ENCODE assay signal across 9 mouse cellular contexts in genomic region chr8:70283136-70284077, GRCm38 (mm10). TPM values are rescaled to one million over a fixed set of nuclear protein-coding genes. Genes with fewer than 3 reads are reported as not detected.
DNase-seq lines count a peak whose midpoint lies in the region; ATAC-seq lines count a peak whose summit lies in the region.
"Had no signal": no experiment of that assay in that cellular context is flagged by ENCODE, and none has a peak within 500 bp of the region (broad histone marks: within the 10 kb centered on the region; RNA-seq: fewer than 3 reads in every experiment).

No protein-coding gene starts in this region.

- peaks cover 15% of the 10 kb centered on the region for H3K36me3 ChIP-seq in hindbrain, embryonic 11.5 days (ENCODE audit: control insufficient read depth, insufficient read depth, low read length)
- peaks cover 30% of the 10 kb centered on the region for H3K36me3 ChIP-seq in liver, embryonic 13.5 days

- H3K4me1 ChIP-seq in hindbrain, embryonic 11.5 days (replicated peaks; ENCODE audit: control insufficient read depth, insufficient read depth, low read length) = peaks cover 5% of the 10 kb centered on the region; the same call in 1 of the 2 replicates
- H3K4me1 ChIP-seq in liver, embryonic 13.5 days (replicated peaks) = peaks cover 42% of the 10 kb centered on the region

- ATAC-seq in hindbrain, embryonic 11.5 days (ENCODE audit: low FRiP score) = peak; percentile 74
- ATAC-seq in liver, embryonic 13.5 days (ENCODE audit: low read depth) = peak; percentile 49; the same call in 1 of the 2 replicates

- peak overlapping the region; percentile 83 for H3K4me2 ChIP-seq in hindbrain, embryonic 11.5 days (replicated peaks; ENCODE audit: low read depth, low read length)
- H3K4me2 ChIP-seq in liver, embryonic 13.5 days = peak overlapping the region; percentile 97

- H3K4me3 ChIP-seq in hindbrain, embryonic 11.5 days (ENCODE audit: low read depth, low read length) = peak overlapping the region; percentile 91
- peak overlapping the region; percentile 72 for H3K4me3 ChIP-seq in liver, embryonic 13.5 days (replicated peaks)

- H3K9me3 ChIP-seq in hindbrain, embryonic 11.5 days (ENCODE audit: control insufficient read depth, low read length) = no peaks in the 10 kb centered on the region
- peaks cover 7% of the 10 kb centered on the region; the same call in 1 of the 2 replicates for H3K9me3 ChIP-seq in liver, embryonic 13.5 days (replicated peaks)

- peak; percentile 41 for DNase-seq in adrenal gland, postnatal 25 days
- DNase-seq in adrenal gland, adult 18-20 months (ENCODE audit: low spot score in 2 of 2) = no peak
- peak; percentile 38 to 58 for DNase-seq in urinary bladder, adult 18-20 months (ENCODE audit: low spot score in 2 of 2)
- DNase-seq in urinary bladder, postnatal 10 days (ENCODE audit: low spot score) = no peak
- DNase-seq in hindbrain, embryonic 11.5 days (ENCODE audit: low spot score) = peak; percentile 54
- DNase-seq in liver, embryonic 13.5 days = no peak
- peak; percentile 19 for DNase-seq in retina, embryonic 14.5 days (ENCODE audit: low spot score)
- no peak for DNase-seq in thymus, postnatal 4 days

- no peaks in the 10 kb centered on the region for H3K27me3 ChIP-seq in hindbrain, embryonic 11.5 days (ENCODE audit: control insufficient read depth, insufficient read depth, low read length)
- peaks cover 10% of the 10 kb centered on the region; the same call in 1 of the 2 replicates for H3K27me3 ChIP-seq in liver, embryonic 13.5 days

- H3K9ac ChIP-seq in hindbrain, embryonic 11.5 days (ENCODE audit: low read depth, low read length) = peak overlapping the region; percentile 98
- peak overlapping the region; percentile 84 for H3K9ac ChIP-seq in liver, embryonic 13.5 days

- under 1% methylated on average over 52 of the region's 55 CpGs for WGBS in hindbrain, embryonic 11.5 days
- 2% methylated on average over 51 of the region's 55 CpGs for WGBS in liver, embryonic 13.5 days (ENCODE audit: insufficient replicate concordance)

- peak overlapping the region; percentile 68; the same call in 1 of the 2 replicates for H3K27ac ChIP-seq in hindbrain, embryonic 11.5 days (ENCODE audit: low read depth, low read length)
- H3K27ac ChIP-seq in liver, embryonic 13.5 days = peak overlapping the region; percentile 66

RNA-seq across cellular contexts. Expression of gene Homer3, which starts 0.8 kb away (rescaled TPM):
- total RNA-seq in adrenal gland, postnatal 25 days (2021) = 20.2 and 23.0 TPM in 2 replicates
- total RNA-seq in adrenal gland, adult 18-20 months (2021) = 10 to 100 TPM; 18.5 to 19.8 TPM
- 50.4 and 51.6 TPM in 2 replicates for polyA plus RNA-seq in hindbrain, embryonic 11.5 days (2014; fragmentation: Nextera tagmentation; extraction: Ambion mirVana)
- polyA plus RNA-seq in liver, embryonic 13.5 days (2015; fragmentation: Nextera tagmentation; extraction: Ambion mirVana) = 8.6 and 9.4 TPM in 2 replicates

RNA-seq across cellular contexts. Expression of gene Ddx49, which starts 18.9 kb away (rescaled TPM):
- total RNA-seq in adrenal gland, postnatal 25 days (2021) = 50.1 and 64.7 TPM in 2 replicates
- total RNA-seq in adrenal gland, adult 18-20 months (2021) = 10 to 100 TPM; 63.9 to 70.5 TPM
- polyA plus RNA-seq in hindbrain, embryonic 11.5 days (2014; fragmentation: Nextera tagmentation; extraction: Ambion mirVana) = 43.3 and 50.1 TPM in 2 replicates
- polyA plus RNA-seq in liver, embryonic 13.5 days (2015; fragmentation: Nextera tagmentation; extraction: Ambion mirVana) = 32.4 and 34.1 TPM in 2 replicates

RNA-seq across cellular contexts. Expression of gene Cope, which starts 18.9 kb away (rescaled TPM):
- total RNA-seq in adrenal gland, postnatal 25 days (2021) = 184 and 238 TPM in 2 replicates
- total RNA-seq in adrenal gland, adult 18-20 months (2021) = 100 to 1,000 TPM; 185 to 205 TPM
- polyA plus RNA-seq in hindbrain, embryonic 11.5 days (2014; fragmentation: Nextera tagmentation; extraction: Ambion mirVana) = 268 and 278 TPM in 2 replicates
- 170 and 197 TPM in 2 replicates for polyA plus RNA-seq in liver, embryonic 13.5 days (2015; fragmentation: Nextera tagmentation; extraction: Ambion mirVana)

RNA-seq across cellular contexts. Expression of gene Cers1, which starts 32.2 kb away (rescaled TPM):
- 2.9 and 3.4 TPM in 2 replicates for total RNA-seq in adrenal gland, postnatal 25 days (2021)
- total RNA-seq in adrenal gland, adult 18-20 months (2021) = 1 to 10 TPM; 2.0 to 2.5 TPM
- 5.7 and 6.2 TPM in 2 replicates for polyA plus RNA-seq in hindbrain, embryonic 11.5 days (2014; fragmentation: Nextera tagmentation; extraction: Ambion mirVana)
- 0.15 and 0.30 TPM in 2 replicates for polyA plus RNA-seq in liver, embryonic 13.5 days (2015; fragmentation: Nextera tagmentation; extraction: Ambion mirVana)

RNA-seq across cellular contexts. Expression of gene Gdf1, which starts 46.2 kb away (rescaled TPM):
- 2.0 TPM in 1 of 2 replicates, not detected in the other for total RNA-seq in adrenal gland, postnatal 25 days (2021)
- not detected for total RNA-seq in adrenal gland, adult 18-20 months (2021)
- 1.3 TPM in 2 replicates for polyA plus RNA-seq in hindbrain, embryonic 11.5 days (2014; fragmentation: Nextera tagmentation; extraction: Ambion mirVana)
- polyA plus RNA-seq in liver, embryonic 13.5 days (2015; fragmentation: Nextera tagmentation; extraction: Ambion mirVana) = 0.17 and 0.29 TPM in 2 replicates
- total RNA-seq: heart, postnatal 14 days had no signal

Comparison
In these comparisons a context has a peak if more than half of its experiments do, and no peak if none do; other contexts are left out.
1. DNase-seq: peak in adrenal gland, postnatal 25 days (single experiment), urinary bladder, adult 18-20 months (2 of 2), hindbrain, embryonic 11.5 days (single experiment) and retina, embryonic 14.5 days (single experiment); none in adrenal gland, adult 18-20 months (0 of 2), urinary bladder, postnatal 10 days (single experiment), liver, embryonic 13.5 days (single experiment) and thymus, postnatal 4 days (single experiment).